Mouse (Mus musculus) neural tube, embryonic 11.5 days (tissue): ENCODE results near the gene Pex11a. TPM values are rescaled to one million over a fixed set of nuclear protein-coding genes. Genes with fewer than 3 reads are reported as not detected.

Source experiments
- ATAC-seq: fragments of 200-750 bp; cut with Nextera tagmentation; 2 replicates; pipeline ENCODE4 v1.8.0; 2017; ENCODE audit warnings: moderate number of reproducible peaks, mild to moderate bottlenecking, moderate TSS enrichment, moderate library complexity; ENCODE audit not compliant: insufficient read depth, low FRiP score, low TSS enrichment
- DNase-seq: peaks from one replicate; pipeline ENCODE4 v3.0.0-alpha.2; 2015; ENCODE audit warnings: low spot score
- H3K27ac ChIP-seq: fragments of 300-500 bp; sonication (generic); 2 replicates; pipeline ENCODE4 v1.5.1; 2014; ENCODE audit warnings: low read depth, mild to moderate bottlenecking, low read length
- H3K27me3 ChIP-seq: fragments of 300-500 bp; sonication (generic); 2 replicates; pipeline ENCODE4 v1.6.1; 2014; ENCODE audit warnings: mild to moderate bottlenecking, low read length, mixed read lengths; ENCODE audit not compliant: control insufficient read depth, insufficient read depth
- H3K36me3 ChIP-seq: fragments of 300-500 bp; sonication (generic); 2 replicates; pipeline ENCODE4 v1.6.1; 2014; ENCODE audit warnings: mild to moderate bottlenecking, low read length, moderate library complexity, mixed read lengths; ENCODE audit not compliant: control insufficient read depth, insufficient read depth
- H3K4me1 ChIP-seq: fragments of 300-500 bp; sonication (generic); 2 replicates; pipeline ENCODE4 v1.6.1; 2014; ENCODE audit warnings: low read length, mixed read lengths; ENCODE audit not compliant: control insufficient read depth, insufficient read depth
- H3K4me2 ChIP-seq: fragments of 300-500 bp; sonication (generic); 2 replicates; pipeline ENCODE4 v1.6.1; 2014; ENCODE audit warnings: low read depth, mild to moderate bottlenecking, moderate library complexity
- H3K4me3 ChIP-seq: fragments of 300-500 bp; sonication (generic); 2 replicates; pipeline ENCODE4 v1.5.1; 2014; ENCODE audit warnings: low read depth, low read length
- H3K9ac ChIP-seq: fragments of 300-500 bp; sonication (generic); 2 replicates; pipeline ENCODE4 v1.6.1; 2014; ENCODE audit warnings: mild to moderate bottlenecking, low read length
- H3K9me3 ChIP-seq: fragments of 300-500 bp; sonication (generic); 2 replicates; pipeline ENCODE4 v1.6.1; 2016; ENCODE audit warnings: low read length; ENCODE audit not compliant: control insufficient read depth
- WGBS: fragments of 180-500 bp; shearing (Covaris S2); extraction: QIAGEN DNeasy Blood & Tissue Kit; methylation state at CpG from one replicate; pipeline ENCODE4 v1.1.7; 2014; 5-methylcytosine and 5-hydroxymethylcytosine counted together
- polyA plus RNA-seq: library from polyadenylated mRNA; unstranded; fragments of >200 nt; fragmentation: Nextera tagmentation; extraction: Ambion mirVana; gene quantifications from 2 replicates; pipeline ENCODE4 v1.2.1, GENCODE M21; 2014

The Pex11a gene
- polyA plus RNA-seq, 1 experiment from 2014 or later, result 9.9 TPM

GRCm38 (mm10) chr7:79729743-79730370 is 13.1 kb downstream of the Pex11a start:
- 62% methylated on average over 8 of the region's 11 CpGs for WGBS
- Histone ChIP-seq H3K4me3 (no peak overlapping the region), H3K9ac (no peak overlapping the region), H3K4me2 (no peak overlapping the region), H3K27me3 (no peaks in the 10 kb centered on the region), H3K9me3 (no peaks in the 10 kb centered on the region), H3K27ac (no peak overlapping the region), H3K4me1 (no peaks in the 10 kb centered on the region), H3K36me3 (no peaks in the 10 kb centered on the region)
- DNase-seq (no peak), ATAC-seq (no peak)

- no peak overlapping the region for H3K4me2 ChIP-seq
- no peak for ATAC-seq
- 10% methylated on average over 8 of the region's 8 CpGs for WGBS
Observed at GRCm38 (mm10) chr7:79729169-79729568, 13.8 kb downstream of the Pex11a start.

DNA sequence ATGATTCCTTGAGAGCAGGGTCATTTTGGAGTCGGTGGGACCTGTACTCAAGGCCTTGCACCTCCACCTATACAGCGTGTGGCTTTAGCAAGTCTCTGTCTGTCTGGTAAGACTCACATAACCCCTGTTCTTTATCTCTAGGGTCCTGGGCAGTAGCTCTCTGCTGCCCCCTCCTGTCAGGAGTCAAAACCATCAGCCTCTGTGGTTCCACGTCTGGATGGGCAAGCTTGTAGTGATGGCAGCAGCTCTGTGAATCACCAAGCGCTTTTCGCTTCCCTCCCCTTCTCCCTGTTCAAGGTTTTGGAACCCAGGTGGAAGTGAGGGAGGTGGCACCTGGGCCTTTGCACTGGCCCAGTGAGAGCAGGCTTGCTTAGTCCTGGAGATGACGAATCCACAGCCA is 14.7 kb downstream of the Pex11a start:
- H3K27ac ChIP-seq, result no peak overlapping the region
- no peaks in the 10 kb centered on the region for H3K36me3 ChIP-seq
- no peak overlapping the region for H3K4me3 ChIP-seq
- no peak overlapping the region for H3K9ac ChIP-seq
- H3K4me2 ChIP-seq, result no peak overlapping the region
- no peaks in the 10 kb centered on the region for H3K4me1 ChIP-seq
- 27% methylated on average over 6 of the region's 6 CpGs for WGBS
- H3K9me3 ChIP-seq, result no peaks in the 10 kb centered on the region
- H3K27me3 ChIP-seq, result no peaks in the 10 kb centered on the region
- DNase-seq (peak; percentile 79), ATAC-seq (0 out of 2 replicates have a peak, but pooled peaks have one; percentile 41)

More at GRCm38 (mm10) chr7:79729169-79729568, 13.8 kb downstream of the Pex11a start:
- Histone ChIP-seq H3K27me3 (no peaks in the 10 kb centered on the region), H3K9me3 (no peaks in the 10 kb centered on the region), H3K36me3 (no peaks in the 10 kb centered on the region), H3K9ac (no peak overlapping the region), H3K4me1 (no peaks in the 10 kb centered on the region), H3K4me3 (no peak overlapping the region), H3K27ac (no peak overlapping the region)
- peak; percentile 84 for DNase-seq

- DNase-seq (peak; percentile 73), ATAC-seq (no peak)
- Histone ChIP-seq H3K27ac (no peak overlapping the region), H3K36me3 (no peaks in the 10 kb centered on the region), H3K9ac (no peak overlapping the region), H3K4me3 (no peak overlapping the region), H3K4me2 (no peak overlapping the region), H3K27me3 (peaks cover 7% of the 10 kb centered on the region), H3K9me3 (no peaks in the 10 kb centered on the region), H3K4me1 (no peaks in the 10 kb centered on the region)
- WGBS, result 15% methylated on average over 2 of the region's 2 CpGs
Observed at GRCm38 (mm10) chr7:79727091-79727490, 15.8 kb downstream of the Pex11a start.

- Histone ChIP-seq H3K36me3 (no peaks in the 10 kb centered on the region), H3K4me3 (peak overlapping the region; percentile 51), H3K9me3 (no peaks in the 10 kb centered on the region), H3K27ac (0 out of 2 replicates have a peak overlapping the region, but pooled peaks have one; percentile 4), H3K9ac (peak overlapping the region; percentile 68), H3K27me3 (peaks cover 14% of the 10 kb centered on the region), H3K4me1 (no peaks in the 10 kb centered on the region; the same call in 1 of the 2 replicates), H3K4me2 (peak overlapping the region; percentile 90)
- WGBS, result under 1% methylated on average over 48 of the region's 48 CpGs
- peak; percentile 54 for ATAC-seq
- peak; percentile 69 for DNase-seq
Observed at GRCm38 (mm10) chr7:79721386-79721977, 21.4 kb downstream of the Pex11a start.

DNA sequence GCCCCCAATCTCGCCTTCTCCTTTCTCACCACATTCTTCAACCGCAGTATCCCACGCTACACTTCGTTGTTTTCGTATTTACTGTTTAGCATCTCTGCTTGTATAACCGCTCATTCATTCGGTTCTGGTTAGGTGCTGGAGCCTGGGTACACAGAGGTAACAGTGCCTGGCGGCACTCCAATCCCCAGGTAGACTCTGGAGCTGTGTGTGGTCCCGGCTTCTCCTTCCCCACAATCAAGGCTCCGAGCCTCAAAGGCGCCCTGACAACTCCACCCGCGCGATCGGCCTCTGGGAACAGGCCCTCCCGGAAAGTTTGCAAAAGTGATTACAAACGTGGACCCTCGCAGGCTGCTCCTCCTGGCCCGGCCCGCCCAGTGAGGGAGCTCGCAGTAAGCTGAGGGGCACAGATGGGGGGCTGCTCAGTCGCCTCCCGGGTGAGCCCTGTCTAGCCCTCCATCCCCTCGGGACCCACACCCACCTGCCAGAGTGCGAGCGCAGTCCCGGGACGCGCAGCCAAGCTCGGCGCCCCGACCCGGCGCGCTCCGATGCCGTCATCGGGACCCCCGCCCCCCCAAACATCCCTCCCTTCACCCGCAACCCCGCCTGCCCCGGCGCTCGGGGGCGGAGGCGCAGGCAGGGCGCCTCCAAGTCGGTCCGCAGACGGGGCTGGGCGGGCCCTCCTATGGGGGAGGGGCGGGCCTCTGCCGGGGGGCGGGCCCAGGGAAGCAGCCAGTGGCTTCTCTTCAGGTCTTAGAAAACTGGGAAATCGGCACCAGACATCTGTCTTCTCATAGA is 27.5 kb downstream of the Pex11a start, which contains the start of gene Kif7:
Kif7 (minus strand) TSS at position 534 of the 795 bp plus-strand sequence.
- WGBS, result under 1% methylated on average over 51 of the region's 55 CpGs
- H3K9me3 ChIP-seq, result no peaks in the 10 kb centered on the region
- H3K27me3 ChIP-seq, result no peaks in the 10 kb centered on the region
- H3K4me1 ChIP-seq, result peaks cover 4% of the 10 kb centered on the region; the same call in 1 of the 2 replicates
- peak; percentile 92 for DNase-seq
- no peak within 1 kb of the TSS for H3K27ac ChIP-seq
- peak within 1 kb of the TSS; percentile 70 for H3K4me3 ChIP-seq
- no peaks in the 10 kb centered on the region for H3K36me3 ChIP-seq
- peak; percentile 91 for ATAC-seq
- peak within 1 kb of the TSS; percentile 76 for H3K9ac ChIP-seq
- H3K4me2 ChIP-seq, result peak within 1 kb of the TSS; percentile 89

GRCm38 (mm10) chr7:79710831-79711230 is 32.1 kb downstream of the Pex11a start:
- Histone ChIP-seq H3K4me2 (peak overlapping the region; percentile 63), H3K4me3 (peak overlapping the region; percentile 40; the same call in 1 of the 2 replicates), H3K27ac (no peak overlapping the region), H3K9ac (peak overlapping the region; percentile 48; the same call in 1 of the 2 replicates), H3K36me3 (peaks cover 2% of the 10 kb centered on the region; the same call in 1 of the 2 replicates), H3K4me1 (peaks cover 7% of the 10 kb centered on the region; the same call in 1 of the 2 replicates), H3K27me3 (no peaks in the 10 kb centered on the region), H3K9me3 (no peaks in the 10 kb centered on the region)
- 21% methylated on average over 17 of the region's 17 CpGs for WGBS
- no peak for DNase-seq
- ATAC-seq, result no peak

DNA sequence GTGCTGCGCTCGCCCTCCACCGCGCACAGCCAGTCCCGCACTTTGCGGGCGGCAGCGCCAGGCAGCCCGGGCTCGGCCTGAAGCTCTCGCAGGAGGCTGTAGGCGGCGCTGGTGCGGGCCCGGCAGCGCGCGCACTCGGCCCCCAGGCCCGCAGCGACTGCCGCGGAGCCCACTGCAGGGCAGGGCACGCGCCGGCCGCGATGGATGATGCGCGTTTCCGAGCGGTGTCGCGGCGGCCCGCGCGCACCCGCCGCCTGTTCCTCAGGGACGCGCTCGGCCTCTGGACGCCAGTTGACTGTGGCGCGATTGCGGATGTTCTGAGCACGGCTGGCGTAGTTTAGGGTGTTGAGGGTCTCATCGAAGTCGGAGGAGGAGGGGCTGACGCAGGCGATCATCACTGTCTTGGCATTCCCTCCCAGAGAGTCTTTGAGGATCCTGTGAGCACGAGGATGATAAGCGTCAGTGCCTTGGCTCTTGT is 32.8 kb downstream of the Pex11a start:
- Histone ChIP-seq H3K36me3 (peaks cover 2% of the 10 kb centered on the region; the same call in 1 of the 2 replicates), H3K9ac (peak overlapping the region; percentile 48), H3K4me1 (peaks cover 7% of the 10 kb centered on the region; the same call in 1 of the 2 replicates), H3K9me3 (no peaks in the 10 kb centered on the region), H3K27ac (no peak overlapping the region), H3K4me3 (peak overlapping the region; percentile 40), H3K27me3 (no peaks in the 10 kb centered on the region), H3K4me2 (peak overlapping the region; percentile 63)
- DNase-seq (peak; percentile 91), ATAC-seq (peak; percentile 76)
- under 1% methylated on average over 55 of the region's 55 CpGs for WGBS
